Comparison of ENCODE assay signal across 24 mouse cellular contexts in genomic region chr7:72271546-72271945, GRCm38 (mm10). TPM values are rescaled to one million over a fixed set of nuclear protein-coding genes. Genes with fewer than 3 reads are reported as not detected.
DNase-seq lines count a peak whose midpoint lies in the region; ATAC-seq and TF ChIP-seq lines count a peak whose summit lies in the region.
"Had no signal": no experiment of that assay in that cellular context is flagged by ENCODE, and none has a peak within 500 bp of the region (broad histone marks: within the 10 kb centered on the region; RNA-seq: fewer than 3 reads in every experiment).

No protein-coding gene starts in this region.

- no peak overlapping the region for H3K27ac ChIP-seq in liver, postnatal 0 days (ENCODE audit: low read depth)
- H3K27ac ChIP-seq in liver, embryonic 11.5 days (ENCODE audit: low read depth, low read length): no peak overlapping the region
- H3K27ac ChIP-seq: embryonic facial prominence, embryonic 13.5 days; embryonic facial prominence, embryonic 15.5 days; forebrain, embryonic 10.5 days; forebrain, embryonic 12.5 days had no signal

- no peaks in the 10 kb centered on the region for H3K27me3 ChIP-seq in liver, postnatal 0 days (ENCODE audit: insufficient read depth, low read length)
- no peaks in the 10 kb centered on the region for H3K27me3 ChIP-seq in liver, embryonic 11.5 days (replicated peaks; ENCODE audit: control insufficient read depth, insufficient read depth, low read length)
- H3K27me3 ChIP-seq: embryonic facial prominence, embryonic 13.5 days; embryonic facial prominence, embryonic 15.5 days; forebrain, embryonic 12.5 days had no signal

- intact Hi-C loops in heart, postnatal 14 days (cut with DNase I): no loop called here

- no peaks in the 10 kb centered on the region for H3K4me1 ChIP-seq in liver, postnatal 0 days (ENCODE audit: insufficient read depth)
- no peaks in the 10 kb centered on the region for H3K4me1 ChIP-seq in liver, embryonic 11.5 days (replicated peaks; ENCODE audit: control insufficient read depth, insufficient read depth, low read length)
- H3K4me1 ChIP-seq: embryonic facial prominence, embryonic 13.5 days; embryonic facial prominence, embryonic 15.5 days; forebrain, embryonic 10.5 days; forebrain, embryonic 12.5 days had no signal

- H3K4me2 ChIP-seq in liver, postnatal 0 days (ENCODE audit: low read depth, low read length): no peak overlapping the region
- no peak overlapping the region for H3K4me2 ChIP-seq in liver, embryonic 11.5 days
- H3K4me2 ChIP-seq: embryonic facial prominence, embryonic 13.5 days; embryonic facial prominence, embryonic 15.5 days; forebrain, embryonic 12.5 days had no signal

- H3K9me3 ChIP-seq in liver, postnatal 0 days (ENCODE audit: low read length): no peaks in the 10 kb centered on the region
- H3K9me3 ChIP-seq in liver, embryonic 11.5 days (ENCODE audit: control insufficient read depth, low read length): no peaks in the 10 kb centered on the region
- H3K9me3 ChIP-seq: embryonic facial prominence, embryonic 13.5 days; embryonic facial prominence, embryonic 15.5 days; forebrain, embryonic 10.5 days; forebrain, embryonic 12.5 days had no signal

- WGBS in liver, postnatal 0 days (ENCODE audit: insufficient replicate concordance): 49% methylated on average over 6 of the region's 6 CpGs
- WGBS in liver, embryonic 11.5 days: 73% methylated on average over 6 of the region's 6 CpGs

- no peak overlapping the region for H3K9ac ChIP-seq in liver, postnatal 0 days (replicated peaks)
- H3K9ac ChIP-seq in liver, embryonic 11.5 days (ENCODE audit: low read depth, low read length): no peak overlapping the region
- H3K9ac ChIP-seq: embryonic facial prominence, embryonic 13.5 days; embryonic facial prominence, embryonic 15.5 days; forebrain, embryonic 12.5 days had no signal

- no peaks in the 10 kb centered on the region for H3K36me3 ChIP-seq in liver, postnatal 0 days (replicated peaks; ENCODE audit: insufficient read depth, low read length)
- H3K36me3 ChIP-seq in liver, embryonic 11.5 days (ENCODE audit: control insufficient read depth, insufficient read depth, low read length): no peaks in the 10 kb centered on the region
- H3K36me3 ChIP-seq: embryonic facial prominence, embryonic 13.5 days; embryonic facial prominence, embryonic 15.5 days; forebrain, embryonic 10.5 days; forebrain, embryonic 12.5 days had no signal

- TF ChIP-seq CTCF in liver, postnatal 0 days (IDR thresholded peaks at IDR 0.05; ENCODE audit: low read depth): no peak

- TF ChIP-seq EP300 in liver, postnatal 0 days (IDR thresholded peaks at IDR 0.05; ENCODE audit: low read depth): no peak

- H3K4me3 ChIP-seq in liver, postnatal 0 days (ENCODE audit: low read depth, low read length): no peak overlapping the region
- H3K4me3 ChIP-seq in liver, embryonic 11.5 days (ENCODE audit: low read depth, low read length): no peak overlapping the region
- H3K4me3 ChIP-seq: embryonic facial prominence, embryonic 13.5 days; embryonic facial prominence, embryonic 15.5 days; erythroblast, embryonic 14.5 days; forebrain, embryonic 10.5 days; forebrain, embryonic 12.5 days had no signal

- peak; percentile 30 for DNase-seq in heart, adult 11 months
- DNase-seq in heart, postnatal 14 days: no peak
- no peak for DNase-seq in liver, postnatal 0 days
- DNase-seq in liver, embryonic 11.5 days (ENCODE audit: low spot score): no peak
- peak; percentile 53 for DNase-seq in retina, postnatal 1 day
- DNase-seq in kidney, postnatal 25 days: no peak
- DNase-seq: adrenal gland, adult 2 months; adrenal gland, postnatal 10 days; adrenal gland, postnatal 25 days; cerebellum, adult 11 months; cerebellum, adult 18-20 months; cerebellum, adult 8-10 months; cerebellum, adult 9-11 months; cerebellum, postnatal 14 days; cerebellum, postnatal 36 days; embryo, embryonic 11 days had no signal

- ATAC-seq in liver, postnatal 0 days: 0 out of 2 replicates have a peak, but pooled peaks have one; percentile 41
- no peak for ATAC-seq in liver, embryonic 11.5 days (replicated peaks; ENCODE audit: low FRiP score)
- ATAC-seq: forebrain, embryonic 14.5 days; forebrain, embryonic 16.5 days had no signal

RNA-seq across cellular contexts. Expression of gene Mctp2, which starts 34.9 kb away (rescaled TPM):
- under 1 TPM; 0.43 to 0.78 TPM for total RNA-seq in heart, postnatal 14 days (2021)
- polyA plus RNA-seq in liver, postnatal 0 days (2015; fragmentation: Nextera tagmentation; extraction: Ambion mirVana): 1.4 and 1.7 TPM in 2 replicates
- 0.26 and 0.33 TPM in 2 replicates for polyA plus RNA-seq in liver, embryonic 11.5 days (2014; fragmentation: Nextera tagmentation; extraction: Ambion mirVana)
- total RNA-seq: MEL had no signal
- polyA plus RNA-seq: erythroblast, embryonic 14.5 days had no signal

Comparison
In these comparisons a context has a peak if more than half of its experiments do, and no peak if none do; other contexts are left out.
1. DNase-seq: peak in heart, adult 11 months (single experiment) and retina, postnatal 1 day (single experiment); none in heart, postnatal 14 days (0 of 2), liver, postnatal 0 days (single experiment), liver, embryonic 11.5 days (single experiment) and kidney, postnatal 25 days (0 of 2).